Mouse (Mus musculus): ENCODE measurements around the gene Mdm2. TPM values are rescaled to one million over a fixed set of nuclear protein-coding genes. Genes with fewer than 3 reads are reported as not detected.

Mdm2 gene
- polyA plus RNA-seq (2012; rRNA removed; ENCODE audit: low replicate concordance): 20.2 and 41.0 TPM in 2 replicates

DNA sequence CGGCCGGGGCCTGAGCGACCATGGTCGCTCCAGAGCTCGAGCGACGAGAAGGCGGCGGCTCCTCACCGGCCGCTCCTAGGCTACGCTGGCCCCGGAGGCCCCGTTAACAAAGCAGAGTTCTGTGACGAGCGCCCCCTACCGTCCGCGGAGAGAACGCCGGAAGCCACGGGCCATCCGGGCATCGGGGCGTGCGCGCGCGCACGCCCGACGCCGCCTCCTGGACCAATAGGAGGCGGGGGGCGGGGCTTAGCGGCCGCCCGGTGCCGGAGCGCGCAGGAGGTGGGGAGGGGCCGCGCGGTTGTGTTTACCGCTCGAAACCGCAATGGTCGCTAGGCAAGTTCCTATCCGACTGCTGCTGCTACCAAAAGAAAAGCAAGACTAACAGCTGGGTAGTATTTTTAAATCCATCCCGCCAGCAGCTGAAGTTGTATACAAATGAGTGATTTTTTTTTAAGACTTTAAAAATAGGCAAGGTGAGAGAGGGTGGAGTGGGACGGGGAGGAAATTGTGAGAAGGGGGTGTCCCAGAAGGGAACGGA, at the start of gene Mdm2:
Gene Mdm2, minus strand, starts transcription at position 155 of the 538 bp plus-strand sequence.

DNA sequence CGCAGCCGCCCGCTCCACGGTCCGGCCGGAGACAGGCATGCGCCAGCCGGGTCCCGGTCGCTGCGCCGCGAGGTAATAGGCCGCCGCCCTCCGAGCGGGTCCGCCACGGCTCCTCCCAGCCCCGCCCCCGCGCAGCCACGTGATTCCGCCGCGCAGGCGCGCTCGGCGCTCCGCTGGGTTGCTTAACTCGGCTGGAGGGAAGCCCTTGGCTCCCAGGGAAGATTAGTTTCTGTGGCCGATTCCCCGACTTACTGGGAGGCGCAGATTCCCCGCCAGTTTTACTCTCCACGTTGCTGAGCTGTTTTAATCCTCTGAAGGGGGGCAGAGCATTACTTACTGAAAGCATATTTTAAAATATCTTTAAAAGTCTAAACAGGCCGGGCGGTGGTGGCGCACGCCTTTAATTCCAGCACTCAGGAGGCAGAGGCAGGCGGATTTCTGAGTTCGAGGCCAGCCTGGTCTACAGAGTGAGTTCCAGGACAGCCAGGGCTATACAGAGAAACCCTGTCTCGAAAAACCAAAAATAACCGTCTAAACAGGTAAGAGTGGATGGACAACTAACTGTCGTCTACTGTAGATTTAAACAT, 35.8 kb upstream of the Mdm2 start, which contains the start of gene Slc35e3:
Gene Slc35e3, minus strand, starts transcription at position 69 of the 587 bp plus-strand sequence.

Other genes starting within 250 kb of the Mdm2 start
- gene Cpm, start 81.3 kb downstream of the Mdm2 start, polyA plus RNA-seq (2012; rRNA removed; ENCODE audit: low replicate concordance): 1.5 and 16.9 TPM in 2 replicates
- 11.6 and 16.3 TPM in 2 replicates for gene Slc35e3, start 35.6 kb upstream of the Mdm2 start, polyA plus RNA-seq (2012; rRNA removed; ENCODE audit: low replicate concordance)
- 4.8 and 12.0 TPM in 2 replicates for gene Nup107, start 81.9 kb upstream of the Mdm2 start, polyA plus RNA-seq (2012; rRNA removed; ENCODE audit: low replicate concordance)
- 39.1 and 43.4 TPM in 2 replicates for gene Rap1b, start 135.3 kb upstream of the Mdm2 start, polyA plus RNA-seq (2012; rRNA removed; ENCODE audit: low replicate concordance)